Mouse (Mus musculus): ENCODE data around the gene Sppl3. TPM values are rescaled to one million over a fixed set of nuclear protein-coding genes. Genes with fewer than 3 reads are reported as not detected.

Gene Sppl3
- polyA plus RNA-seq (2012; rRNA removed) = 129 TPM in 2 replicates

DNA sequence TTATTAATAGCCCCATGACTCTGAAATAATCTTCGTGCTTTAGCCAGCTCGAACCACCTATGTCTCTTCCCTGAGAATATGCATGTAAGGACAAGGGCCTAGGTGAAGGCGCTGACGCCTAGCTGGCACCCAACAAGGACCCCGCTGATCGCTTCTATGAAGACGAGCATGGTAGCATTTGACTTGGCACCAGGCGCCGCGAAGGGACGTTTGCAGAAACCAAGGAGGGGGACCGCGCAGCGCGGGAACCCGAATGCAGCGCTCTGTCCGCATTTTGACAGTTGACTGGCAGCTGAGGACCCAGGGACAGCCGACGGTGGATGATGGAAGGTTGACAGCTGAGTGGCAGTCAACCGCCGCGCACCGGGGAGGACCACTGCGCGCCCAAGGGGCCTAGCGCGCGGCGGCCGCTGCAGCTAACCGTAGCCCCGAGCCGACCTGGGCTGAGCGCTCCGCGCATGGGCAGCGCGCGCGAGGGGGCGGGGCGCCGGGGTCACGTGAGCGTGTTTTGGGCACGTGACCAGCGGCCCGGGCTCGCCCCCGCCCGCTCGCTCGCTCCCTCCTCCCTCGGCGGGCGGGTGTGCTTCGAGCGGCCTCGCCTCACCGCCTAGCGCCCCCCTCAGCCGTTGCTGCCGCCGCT lies at the start of gene Sppl3:
Gene Sppl3, plus strand, starts transcription at position 561 of the 640 bp plus-strand sequence.
- DNase-seq (ENCODE audit: low read depth) = peak; percentile 96
- TF ChIP-seq POLR2A (IDR thresholded peaks at IDR 0.05; ENCODE audit: borderline replicate concordance, extremely low read depth, insufficient read depth, insufficient read length, poor library complexity, severe bottlenecking) = peak; percentile 99
- no peak for TF ChIP-seq CTCF (IDR thresholded peaks at IDR 0.05; ENCODE audit: borderline replicate concordance, extremely low read depth, insufficient read depth, insufficient read length)

DNA sequence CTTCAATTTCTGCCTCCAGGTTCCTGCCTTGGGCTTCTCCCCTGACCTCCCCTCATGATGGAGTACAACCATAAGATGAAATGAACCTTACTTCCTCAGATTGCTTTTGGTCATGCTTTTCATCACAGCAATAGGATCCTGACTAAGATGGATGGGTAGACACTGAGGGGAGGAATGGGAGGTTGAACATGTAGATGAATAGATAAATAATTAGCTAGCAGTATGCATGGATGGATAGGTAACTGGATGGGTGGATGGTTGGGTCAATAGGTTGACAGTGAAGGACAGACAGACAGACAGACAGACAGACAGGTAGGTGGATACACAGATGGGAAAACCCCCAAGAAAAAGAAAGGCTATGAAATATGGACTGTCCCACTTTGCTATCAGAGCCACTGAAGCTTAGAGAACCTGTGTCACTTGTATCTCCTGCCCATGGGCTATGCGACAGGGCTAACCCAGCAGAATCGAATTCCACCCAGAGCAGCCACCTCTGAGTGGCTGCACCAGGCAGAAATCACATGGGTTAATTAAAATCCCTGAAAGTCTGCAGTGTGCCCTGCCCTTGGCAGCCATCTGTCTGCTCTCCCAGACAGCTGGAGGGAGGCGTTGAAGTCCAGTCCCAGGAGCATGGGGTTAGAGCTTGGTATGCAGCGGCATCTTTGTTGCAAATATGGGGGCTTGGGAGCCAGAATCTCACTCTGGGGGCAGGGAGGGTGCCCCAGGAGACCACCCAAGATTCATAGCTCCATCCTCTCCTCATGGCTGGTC lies 49.2 kb upstream of the Sppl3 start:
- peak; percentile 40 for DNase-seq (ENCODE audit: low read depth)
- no peak for TF ChIP-seq POLR2A (IDR thresholded peaks at IDR 0.05; ENCODE audit: borderline replicate concordance, extremely low read depth, insufficient read depth, insufficient read length, poor library complexity, severe bottlenecking)
- no peak for TF ChIP-seq CTCF (IDR thresholded peaks at IDR 0.05; ENCODE audit: borderline replicate concordance, extremely low read depth, insufficient read depth, insufficient read length)

DNA sequence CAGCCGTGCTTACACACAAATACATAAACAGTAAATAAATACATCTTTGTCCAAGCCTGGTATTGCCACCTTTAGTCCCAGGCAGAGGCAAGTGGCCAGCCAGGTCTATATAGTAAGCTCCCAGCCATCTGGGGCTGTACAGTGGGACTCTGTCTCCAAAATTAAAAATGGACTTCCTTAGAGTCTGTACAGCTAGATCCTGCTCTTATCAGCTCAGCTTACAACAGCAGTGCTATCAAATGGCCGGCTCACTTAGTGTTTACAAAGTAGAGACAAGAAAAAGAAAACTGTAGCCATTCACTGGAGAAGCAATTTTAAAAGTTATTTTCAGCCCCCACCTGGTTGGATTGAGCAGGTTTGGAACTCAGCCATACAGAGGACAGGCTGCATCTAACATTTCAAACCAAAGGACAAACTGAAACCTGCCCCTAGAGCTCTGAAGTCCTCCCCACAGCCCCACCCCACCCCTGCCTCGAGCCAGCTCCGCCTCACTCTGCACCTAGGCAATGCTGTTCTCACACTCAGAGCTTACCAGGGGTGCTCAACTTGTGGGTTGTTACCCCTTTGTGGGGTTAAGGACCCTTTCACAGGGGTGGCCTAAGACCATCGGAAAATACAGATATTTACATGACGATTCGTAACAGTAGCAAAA lies 46.5 kb upstream of the Sppl3 start:
- no peak for DNase-seq (ENCODE audit: low read depth)
- TF ChIP-seq CTCF (IDR thresholded peaks at IDR 0.05; ENCODE audit: borderline replicate concordance, extremely low read depth, insufficient read depth, insufficient read length) = no peak
- TF ChIP-seq POLR2A (IDR thresholded peaks at IDR 0.05; ENCODE audit: borderline replicate concordance, extremely low read depth, insufficient read depth, insufficient read length, poor library complexity, severe bottlenecking) = no peak

GRCm38 (mm10) chr5:114964967-114965898 lies 45.7 kb upstream of the Sppl3 start:
- DNase-seq (ENCODE audit: low read depth) = no peak
- no peak for TF ChIP-seq CTCF (IDR thresholded peaks at IDR 0.05; ENCODE audit: borderline replicate concordance, extremely low read depth, insufficient read depth, insufficient read length)
- no peak for TF ChIP-seq POLR2A (IDR thresholded peaks at IDR 0.05; ENCODE audit: borderline replicate concordance, extremely low read depth, insufficient read depth, insufficient read length, poor library complexity, severe bottlenecking)

DNA sequence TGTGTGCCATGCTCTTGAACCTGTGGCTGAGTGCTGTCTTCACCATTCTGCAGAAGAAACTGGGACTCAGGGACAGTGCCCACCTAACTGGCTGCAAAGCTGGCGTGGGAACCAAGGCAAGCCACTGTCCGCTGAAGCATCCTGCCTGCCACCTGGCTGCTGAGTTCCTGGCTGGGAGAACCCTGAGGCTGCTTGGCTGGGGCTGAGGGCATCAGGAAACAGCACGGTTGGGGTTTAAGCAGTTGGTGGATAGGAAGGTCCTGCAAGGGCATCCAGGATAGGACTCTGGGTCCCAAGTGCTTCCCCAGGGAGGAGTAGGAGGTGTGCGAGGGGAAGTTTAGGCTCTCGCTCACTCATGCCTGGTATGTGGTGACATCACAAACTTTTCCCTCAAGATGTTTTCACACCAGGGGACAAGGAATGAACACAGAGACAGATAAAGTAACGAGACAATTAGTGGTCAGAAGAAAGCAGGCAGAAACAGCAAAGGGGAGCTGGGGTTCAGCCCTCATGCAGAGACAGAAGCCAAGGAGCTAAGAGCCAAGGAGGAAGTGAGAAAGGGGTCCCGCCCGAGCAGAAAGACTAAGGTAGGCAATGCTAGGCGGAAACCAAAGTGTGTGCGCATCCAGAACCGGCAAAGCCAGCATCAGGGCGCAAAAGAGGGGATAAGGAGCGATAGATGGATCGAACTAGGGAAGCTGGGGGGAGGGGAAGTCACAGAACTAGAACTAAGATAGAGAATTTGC lies 43.2 kb upstream of the Sppl3 start:
- DNase-seq (ENCODE audit: low read depth) = no peak
- TF ChIP-seq CTCF (IDR thresholded peaks at IDR 0.05; ENCODE audit: borderline replicate concordance, extremely low read depth, insufficient read depth, insufficient read length) (no peak), POLR2A (IDR thresholded peaks at IDR 0.05; ENCODE audit: borderline replicate concordance, extremely low read depth, insufficient read depth, insufficient read length, poor library complexity, severe bottlenecking) (no peak)

GRCm38 (mm10) chr5:114968651-114969050 lies 42.3 kb upstream of the Sppl3 start:
- no peak for DNase-seq (ENCODE audit: low read depth)
- no peak for TF ChIP-seq POLR2A (IDR thresholded peaks at IDR 0.05; ENCODE audit: borderline replicate concordance, extremely low read depth, insufficient read depth, insufficient read length, poor library complexity, severe bottlenecking)

- no peak for DNase-seq (ENCODE audit: low read depth)
- TF ChIP-seq POLR2A (IDR thresholded peaks at IDR 0.05; ENCODE audit: borderline replicate concordance, extremely low read depth, insufficient read depth, insufficient read length, poor library complexity, severe bottlenecking) (no peak), CTCF (IDR thresholded peaks at IDR 0.05; ENCODE audit: borderline replicate concordance, extremely low read depth, insufficient read depth, insufficient read length) (no peak)
These were observed 41.9 kb upstream of the Sppl3 start for GRCm38 (mm10) chr5:114969064-114969463.

- DNase-seq (ENCODE audit: low read depth) = no peak
- no peak for TF ChIP-seq POLR2A (IDR thresholded peaks at IDR 0.05; ENCODE audit: borderline replicate concordance, extremely low read depth, insufficient read depth, insufficient read length, poor library complexity, severe bottlenecking)
- TF ChIP-seq CTCF (IDR thresholded peaks at IDR 0.05; ENCODE audit: borderline replicate concordance, extremely low read depth, insufficient read depth, insufficient read length) = no peak
These were observed 41.2 kb upstream of the Sppl3 start for GRCm38 (mm10) chr5:114969609-114970215.

DNA sequence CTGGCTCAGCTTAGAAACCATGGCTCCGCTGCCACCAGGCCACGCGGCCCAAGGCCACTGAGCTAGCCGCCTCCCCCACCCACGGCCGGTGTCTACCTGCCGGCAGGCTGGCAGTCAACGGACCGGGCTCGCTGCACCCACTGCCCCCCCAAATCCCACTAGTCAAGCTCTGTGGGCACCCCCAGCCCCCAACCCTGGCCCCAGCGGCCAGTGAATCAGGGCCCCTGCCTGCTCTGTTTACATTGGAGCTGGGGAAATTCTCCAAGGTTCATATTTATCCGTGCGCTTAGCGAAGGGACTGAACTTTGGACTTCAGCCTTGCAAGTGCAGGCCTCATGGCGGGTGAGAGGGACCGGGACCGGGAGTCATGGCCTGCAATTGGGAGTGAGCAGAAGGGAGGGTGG lies 40.1 kb upstream of the Sppl3 start, which contains the start of gene Hnf1a:
Gene Hnf1a, minus strand, starts transcription at position 271 of the 404 bp plus-strand sequence.
- DNase-seq (ENCODE audit: low read depth) = no peak
- TF ChIP-seq POLR2A (IDR thresholded peaks at IDR 0.05; ENCODE audit: borderline replicate concordance, extremely low read depth, insufficient read depth, insufficient read length, poor library complexity, severe bottlenecking) (no peak), CTCF (IDR thresholded peaks at IDR 0.05; ENCODE audit: borderline replicate concordance, extremely low read depth, insufficient read depth, insufficient read length) (no peak)

DNA sequence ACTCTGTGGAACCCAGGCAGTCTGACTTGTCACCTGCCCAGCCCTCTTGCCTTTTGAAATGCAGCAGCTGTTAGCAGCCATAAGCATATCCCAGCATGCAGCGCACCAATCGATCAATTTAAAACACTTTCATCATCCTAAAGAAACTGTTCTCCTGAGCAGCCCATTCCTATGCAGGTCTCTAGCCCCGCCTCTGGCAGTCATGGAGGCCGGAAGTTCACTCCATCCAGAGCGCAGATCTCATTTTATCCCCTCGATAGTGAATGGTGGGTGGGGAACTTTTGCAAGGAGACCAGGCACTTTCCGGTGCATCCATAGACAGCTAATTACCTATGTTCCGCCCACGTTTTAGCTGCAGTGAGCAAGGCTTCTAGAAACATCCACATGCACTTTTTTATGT lies 38.7 kb upstream of the Sppl3 start:
- no peak for DNase-seq (ENCODE audit: low read depth)

More for the DNA sequence above, 38.7 kb upstream of the Sppl3 start:
- no peak for TF ChIP-seq POLR2A (IDR thresholded peaks at IDR 0.05; ENCODE audit: borderline replicate concordance, extremely low read depth, insufficient read depth, insufficient read length, poor library complexity, severe bottlenecking)
- TF ChIP-seq CTCF (IDR thresholded peaks at IDR 0.05; ENCODE audit: borderline replicate concordance, extremely low read depth, insufficient read depth, insufficient read length) = no peak
